Mouse (Mus musculus) midbrain, embryonic 14.5 days (tissue): ENCODE measurements around the gene Ndufa6. TPM values are rescaled to one million over a fixed set of nuclear protein-coding genes. Genes with fewer than 3 reads are reported as not detected.
A peak's percentile ranks its signal among the peaks of the same experiment; 100 is the strongest.

Source experiments
- ATAC-seq: fragments of 200-750 bp; cut with Nextera tagmentation; 2 replicates; pipeline ENCODE4 v1.8.0; 2017; ENCODE audit warnings: moderate number of reproducible peaks, moderate library complexity; ENCODE audit not compliant: low FRiP score, low TSS enrichment
- DNase-seq: peaks from one replicate; pipeline ENCODE4 v3.0.0-alpha.2; 2015
- H3K27ac ChIP-seq: fragments of 300-500 bp; sonication (generic); replicated peaks from 2 replicates; pipeline ENCODE4 v1.5.1; 2014; ENCODE audit warnings: mild to moderate bottlenecking, low read depth, low read length, moderate library complexity
- H3K27me3 ChIP-seq: fragments of 300-500 bp; sonication (generic); 2 replicates; pipeline ENCODE4 v1.6.1; 2014; ENCODE audit warnings: low read length, control low read depth, mixed read lengths; ENCODE audit not compliant: control insufficient read depth, insufficient read depth
- H3K36me3 ChIP-seq: fragments of 300-500 bp; sonication (generic); 2 replicates; pipeline ENCODE4 v1.6.1; 2014; ENCODE audit warnings: low read length, control low read depth; ENCODE audit not compliant: control insufficient read depth, insufficient read depth
- H3K4me1 ChIP-seq: fragments of 300-500 bp; sonication (generic); 2 replicates; pipeline ENCODE4 v1.6.1; 2014; ENCODE audit warnings: mild to moderate bottlenecking, antibody characterized with exemption, low read length, control low read depth; ENCODE audit not compliant: control insufficient read depth, insufficient read depth
- H3K4me2 ChIP-seq: fragments of 300-500 bp; sonication (generic); 2 replicates; pipeline ENCODE4 v1.6.1; 2014; ENCODE audit warnings: mild to moderate bottlenecking, low read length, moderate library complexity
- H3K4me3 ChIP-seq: fragments of 300-500 bp; sonication (generic); replicated peaks from 2 replicates; pipeline ENCODE4 v1.5.1; 2014; ENCODE audit warnings: low read depth, low read length
- H3K9ac ChIP-seq: fragments of 300-500 bp; sonication (generic); replicated peaks from 2 replicates; pipeline ENCODE4 v1.6.1; 2014; ENCODE audit warnings: mild to moderate bottlenecking, low read length, moderate library complexity
- H3K9me3 ChIP-seq: fragments of 300-500 bp; sonication (generic); 2 replicates; pipeline ENCODE4 v1.6.1; 2016; ENCODE audit warnings: low read length, control low read depth, mixed read lengths; ENCODE audit not compliant: control insufficient read depth
- WGBS: fragments of 180-500 bp; shearing (Covaris S2); extraction: QIAGEN DNeasy Blood & Tissue Kit; methylation state at CpG from one replicate; pipeline ENCODE4 v1.1.7; 2014; 5-methylcytosine and 5-hydroxymethylcytosine counted together
- polyA plus RNA-seq: library from polyadenylated mRNA; unstranded; fragments of >200 nt; fragmentation: Nextera tagmentation; extraction: Ambion mirVana; gene quantifications from 2 replicates; pipeline ENCODE4 v1.2.1, GENCODE M21; 2014

Gene Ndufa6
- polyA plus RNA-seq, 1 experiment from 2014 or later = 375 TPM

GRCm38 (mm10) chr15:82347303-82347676 is 6.8 kb downstream of the Ndufa6 start:
- WGBS = 88% methylated on average over 4 of the region's 4 CpGs
- peak overlapping the region; percentile 72; the same call in 1 of the 2 replicates for H3K9ac ChIP-seq
- peaks cover 13% of the 10 kb centered on the region for H3K4me1 ChIP-seq
- no peak overlapping the region for H3K27ac ChIP-seq
- ATAC-seq = no peak
- H3K4me3 ChIP-seq = peak overlapping the region; percentile 63
- DNase-seq = no peak
- H3K4me2 ChIP-seq = peak overlapping the region; percentile 78
- H3K36me3 ChIP-seq = peaks cover 32% of the 10 kb centered on the region
- no peaks in the 10 kb centered on the region for H3K27me3 ChIP-seq
- H3K9me3 ChIP-seq = no peaks in the 10 kb centered on the region

- Histone ChIP-seq H3K4me1 (peaks cover 13% of the 10 kb centered on the region), H3K9ac (peak overlapping the region; percentile 72), H3K36me3 (peaks cover 32% of the 10 kb centered on the region), H3K4me3 (peak overlapping the region; percentile 63), H3K4me2 (peak overlapping the region; percentile 78), H3K27ac (peak overlapping the region; percentile 91), H3K9me3 (no peaks in the 10 kb centered on the region), H3K27me3 (no peaks in the 10 kb centered on the region)
- ATAC-seq (no peak), DNase-seq (no peak)
- 70% methylated on average over 14 of the region's 14 CpGs for WGBS
These were observed 7.4 kb downstream of the Ndufa6 start for GRCm38 (mm10) chr15:82346580-82347302.

GRCm38 (mm10) chr15:82345820-82346470 is 8.2 kb downstream of the Ndufa6 start:
- H3K27ac ChIP-seq = peak overlapping the region; percentile 91

GRCm38 (mm10) chr15:82344971-82345370 is 9.2 kb downstream of the Ndufa6 start:
- Histone ChIP-seq H3K9me3 (no peaks in the 10 kb centered on the region), H3K36me3 (peaks cover 20% of the 10 kb centered on the region), H3K4me2 (no peak overlapping the region), H3K27me3 (peaks cover 8% of the 10 kb centered on the region), H3K4me3 (no peak overlapping the region), H3K4me1 (peaks cover 16% of the 10 kb centered on the region), H3K9ac (no peak overlapping the region), H3K27ac (no peak overlapping the region)
- DNase-seq = no peak
- no peak for ATAC-seq
- WGBS = 96% methylated on average over 6 of the region's 6 CpGs

More at GRCm38 (mm10) chr15:82345820-82346470, 8.2 kb downstream of the Ndufa6 start:
- Histone ChIP-seq H3K9me3 (no peaks in the 10 kb centered on the region), H3K27me3 (no peaks in the 10 kb centered on the region), H3K4me1 (peaks cover 16% of the 10 kb centered on the region), H3K9ac (peak overlapping the region; percentile 72), H3K36me3 (peaks cover 30% of the 10 kb centered on the region), H3K4me2 (peak overlapping the region; percentile 78), H3K4me3 (peak overlapping the region; percentile 63)
- ATAC-seq (peak; percentile 99), DNase-seq (peak; percentile 99)
- under 1% methylated on average over 51 of the region's 51 CpGs for WGBS

- Histone ChIP-seq H3K27ac (no peak overlapping the region), H3K4me2 (no peak overlapping the region), H3K4me3 (no peak overlapping the region), H3K9me3 (no peaks in the 10 kb centered on the region), H3K27me3 (peaks cover 9% of the 10 kb centered on the region), H3K36me3 (peaks cover 7% of the 10 kb centered on the region), H3K9ac (no peak overlapping the region), H3K4me1 (peaks cover 16% of the 10 kb centered on the region)
- no peak for ATAC-seq
- 91% methylated on average over 27 of the region's 27 CpGs for WGBS
- no peak for DNase-seq
These were observed 10.5 kb downstream of the Ndufa6 start for GRCm38 (mm10) chr15:82343368-82344287.

GRCm38 (mm10) chr15:82342543-82342935 is 11.6 kb downstream of the Ndufa6 start:
- ATAC-seq (no peak), DNase-seq (no peak)
- H3K4me2 ChIP-seq = no peak overlapping the region
- H3K4me3 ChIP-seq = no peak overlapping the region
- H3K27ac ChIP-seq = no peak overlapping the region
- no peaks in the 10 kb centered on the region for H3K9me3 ChIP-seq
- no peak overlapping the region for H3K9ac ChIP-seq
- H3K27me3 ChIP-seq = peaks cover 9% of the 10 kb centered on the region
- 77% methylated on average over 5 of the region's 5 CpGs for WGBS
- H3K36me3 ChIP-seq = no peaks in the 10 kb centered on the region
- H3K4me1 ChIP-seq = peaks cover 24% of the 10 kb centered on the region

- DNase-seq = no peak
- no peak overlapping the region for H3K4me3 ChIP-seq
- H3K9me3 ChIP-seq = no peaks in the 10 kb centered on the region
- WGBS = 71% methylated on average over 15 of the region's 15 CpGs
- ATAC-seq = no peak
- no peak overlapping the region for H3K9ac ChIP-seq
- peak overlapping the region; percentile 47; the same call in 1 of the 2 replicates for H3K4me2 ChIP-seq
- H3K36me3 ChIP-seq = no peaks in the 10 kb centered on the region
- H3K27ac ChIP-seq = no peak overlapping the region
- H3K27me3 ChIP-seq = peaks cover 9% of the 10 kb centered on the region
- peaks cover 19% of the 10 kb centered on the region for H3K4me1 ChIP-seq
These were observed 12.2 kb downstream of the Ndufa6 start for GRCm38 (mm10) chr15:82341675-82342542.
